12 mouse cellular contexts compared by ENCODE assay signal in genomic region chr7:143012230-143012875, GRCm38 (mm10). TPM values are rescaled to one million over a fixed set of nuclear protein-coding genes. Genes with fewer than 3 reads are reported as not detected.
DNase-seq lines count a peak whose midpoint lies in the region; ATAC-seq and TF ChIP-seq lines count a peak whose summit lies in the region.
"Had no signal": no experiment of that assay in that cellular context is flagged by ENCODE, and none has a peak within 500 bp of the region (broad histone marks: within the 10 kb centered on the region; RNA-seq: fewer than 3 reads in every experiment).

No protein-coding gene starts in this region.

- H3K27ac ChIP-seq in gastrocnemius, adult 2 months, result 0 out of 2 replicates have a peak overlapping the region, but pooled peaks have one; percentile 16
- peak overlapping the region; percentile 21; the same call in 1 of the 2 replicates for H3K27ac ChIP-seq in hindbrain, embryonic 16.5 days (ENCODE audit: low read depth, low read length)
- H3K27ac ChIP-seq: neural tube, embryonic 12.5 days had no signal

- peaks cover 93% of the 10 kb centered on the region for H3K4me1 ChIP-seq in E14TG2a.4 (replicated peaks; ENCODE audit: low read depth, low read length)
- H3K4me1 ChIP-seq in hindbrain, embryonic 16.5 days (ENCODE audit: control insufficient read depth, insufficient read depth, low read depth, low read length), result peaks cover 29% of the 10 kb centered on the region

- H3K4me2 ChIP-seq in hindbrain, embryonic 16.5 days (ENCODE audit: low read length), result no peak overlapping the region
- H3K4me2 ChIP-seq: neural tube, embryonic 12.5 days had no signal

- no peak for TF ChIP-seq CTCF in gastrocnemius, adult 2 months (IDR thresholded peaks at IDR 0.05)
- no peak for TF ChIP-seq CTCF in E14TG2a.4 (conservative IDR thresholded peaks at IDR 0.05; ENCODE audit: low read length)

- no peak overlapping the region for H3K4me3 ChIP-seq in gastrocnemius, adult 2 months
- 0 out of 2 replicates have a peak overlapping the region, but pooled peaks have one; percentile 7 for H3K4me3 ChIP-seq in E14TG2a.4 (replicated peaks; ENCODE audit: low read length)
- H3K4me3 ChIP-seq in hindbrain, embryonic 16.5 days (ENCODE audit: low read length), result no peak overlapping the region
- H3K4me3 ChIP-seq: neural tube, embryonic 12.5 days had no signal

- DNase-seq in gastrocnemius, adult 2 months, result no peak
- no peak for DNase-seq in gastrocnemius, adult 18-20 months (ENCODE audit: low spot score)
- DNase-seq in left cerebral cortex, postnatal 4 days, result peak; percentile 49
- no peak for DNase-seq in left cerebral cortex, adult 18-20 months (ENCODE audit: low spot score in 2 of 2)
- DNase-seq in left cerebral cortex, postnatal 25 days (ENCODE audit: low spot score in 2 of 2), result no peak
- DNase-seq: thymus, postnatal 14 days had no signal

- intact Hi-C loops in gastrocnemius, adult 2 months (cut with DNase I), result no loop called here
- intact Hi-C loops in left cerebral cortex, postnatal 4 days (cut with DNase I), result no loop called here
- intact Hi-C loops in left cerebral cortex, postnatal 25 days (cut with DNase I), result no loop called here

- peaks cover 14% of the 10 kb centered on the region; the same call in 1 of the 2 replicates for H3K9me3 ChIP-seq in E14TG2a.4 (ENCODE audit: low read length)
- H3K9me3 ChIP-seq in hindbrain, embryonic 16.5 days (ENCODE audit: control insufficient read depth, low read length), result no peaks in the 10 kb centered on the region
- H3K9me3 ChIP-seq: neural tube, embryonic 12.5 days had no signal

- ATAC-seq in hindbrain, embryonic 16.5 days, result no peak
- no peak for ATAC-seq in granulocyte monocyte progenitor cell, adult 5-6 weeks (replicated peaks; ENCODE audit: poor library complexity, severe bottlenecking)
- ATAC-seq: inflammation-experienced regulatory T-cells, adult 6 months had no signal

- H3K36me3 ChIP-seq in E14TG2a.4 (ENCODE audit: insufficient read depth, low read length), result no peaks in the 10 kb centered on the region
- no peaks in the 10 kb centered on the region for H3K36me3 ChIP-seq in hindbrain, embryonic 16.5 days (ENCODE audit: control insufficient read depth, insufficient read depth, low read length)
- H3K36me3 ChIP-seq: neural tube, embryonic 12.5 days had no signal

- 50% methylated on average over 5 of the region's 5 CpGs for WGBS in hindbrain, embryonic 16.5 days

- H3K27me3 ChIP-seq in E14TG2a.4 (ENCODE audit: insufficient read depth, low read length), result no peaks in the 10 kb centered on the region; the same call in 1 of the 2 replicates
- H3K27me3 ChIP-seq in hindbrain, embryonic 16.5 days (replicated peaks; ENCODE audit: control insufficient read depth, insufficient read depth, low read length), result no peaks in the 10 kb centered on the region
- H3K27me3 ChIP-seq: CH12.LX; neural tube, embryonic 12.5 days had no signal

- no peak overlapping the region for H3K9ac ChIP-seq in hindbrain, embryonic 16.5 days (ENCODE audit: low read depth, low read length)
- H3K9ac ChIP-seq: neural tube, embryonic 12.5 days had no signal

RNA-seq across cellular contexts. Expression of gene Tspan32, which starts 7.5 kb away (rescaled TPM):
- under 1 TPM; 0.23 to 0.39 TPM for total RNA-seq in gastrocnemius, adult 2 months (2021)
- under 1 TPM in 1 of 2 experiments, not detected in 1; 0.40 TPM for total RNA-seq in gastrocnemius, adult 18-20 months (2021)
- not detected for total RNA-seq in left cerebral cortex, postnatal 4 days (2021)
- under 1 TPM in 1 of 2 experiments, not detected in 1; 0.44 TPM for total RNA-seq in left cerebral cortex, adult 18-20 months (2021)
- 0.28 and 0.41 TPM in 2 replicates for polyA plus RNA-seq in hindbrain, embryonic 16.5 days (2015; fragmentation: Nextera tagmentation; extraction: Ambion mirVana)
- under 1 TPM in 1 of 2 experiments, not detected in 1; 0.23 TPM for total RNA-seq in left cerebral cortex, postnatal 25 days (2021)
- total RNA-seq in granulocyte monocyte progenitor cell, adult 5-6 weeks (2014; fragmentation: Nextera tagmentation), result 140 and 158 TPM in 2 replicates
- total RNA-seq in granulocyte monocyte progenitor cell, adult 5-6 weeks (2017), result 95.1 and 117 TPM in 2 replicates

RNA-seq across cellular contexts. Expression of gene Cd81, which starts 40.2 kb away (rescaled TPM):
- 100 to 1,000 TPM; 100 to 129 TPM for total RNA-seq in gastrocnemius, adult 2 months (2021)
- 100 to 1,000 TPM in 1 of 2 experiments, 10 to 100 TPM in 1; 97.2 to 115 TPM for total RNA-seq in gastrocnemius, adult 18-20 months (2021)
- total RNA-seq in left cerebral cortex, postnatal 4 days (2021), result 100 to 1,000 TPM; 249 to 263 TPM
- 100 to 1,000 TPM; 388 to 392 TPM for total RNA-seq in left cerebral cortex, adult 18-20 months (2021)
- 532 and 585 TPM in 2 replicates for polyA plus RNA-seq in hindbrain, embryonic 16.5 days (2015; fragmentation: Nextera tagmentation; extraction: Ambion mirVana)
- 100 to 1,000 TPM; 407 to 414 TPM for total RNA-seq in left cerebral cortex, postnatal 25 days (2021)
- 63.8 and 77.3 TPM in 2 replicates for total RNA-seq in granulocyte monocyte progenitor cell, adult 5-6 weeks (2014; fragmentation: Nextera tagmentation)
- total RNA-seq in granulocyte monocyte progenitor cell, adult 5-6 weeks (2017), result 159 and 201 TPM in 2 replicates

RNA-seq across cellular contexts. Expression of gene Ascl2, which starts 43.3 kb away (rescaled TPM):
- not detected for total RNA-seq in gastrocnemius, adult 2 months (2021)
- total RNA-seq in gastrocnemius, adult 18-20 months (2021), result not detected
- total RNA-seq in left cerebral cortex, postnatal 4 days (2021), result under 1 TPM; 0.50 to 0.62 TPM
- total RNA-seq in left cerebral cortex, adult 18-20 months (2021), result not detected
- polyA plus RNA-seq in hindbrain, embryonic 16.5 days (2015; fragmentation: Nextera tagmentation; extraction: Ambion mirVana), result 0.93 and 1.3 TPM in 2 replicates
- not detected for total RNA-seq in left cerebral cortex, postnatal 25 days (2021)
- total RNA-seq in granulocyte monocyte progenitor cell, adult 5-6 weeks (2014; fragmentation: Nextera tagmentation), result 2.0 TPM in 2 replicates
- 0.34 and 0.82 TPM in 2 replicates for total RNA-seq in granulocyte monocyte progenitor cell, adult 5-6 weeks (2017)
- total RNA-seq: CH12.LX had no signal

RNA-seq across cellular contexts. Expression of gene Tssc4, which starts 56.7 kb away (rescaled TPM):
- total RNA-seq in gastrocnemius, adult 2 months (2021), result 1 to 10 TPM; 6.6 to 8.2 TPM
- total RNA-seq in gastrocnemius, adult 18-20 months (2021), result 1 to 10 TPM; 6.7 to 8.0 TPM
- total RNA-seq in left cerebral cortex, postnatal 4 days (2021), result 10 to 100 TPM; 41.6 to 44.8 TPM
- total RNA-seq in left cerebral cortex, adult 18-20 months (2021), result 10 to 100 TPM; 37.8 to 39.6 TPM
- 97.4 and 98.7 TPM in 2 replicates for polyA plus RNA-seq in hindbrain, embryonic 16.5 days (2015; fragmentation: Nextera tagmentation; extraction: Ambion mirVana)
- 10 to 100 TPM; 40.1 to 45.4 TPM for total RNA-seq in left cerebral cortex, postnatal 25 days (2021)
- 28.1 and 62.3 TPM in 2 replicates for total RNA-seq in granulocyte monocyte progenitor cell, adult 5-6 weeks (2014; fragmentation: Nextera tagmentation)
- total RNA-seq in granulocyte monocyte progenitor cell, adult 5-6 weeks (2017), result 33.9 and 45.6 TPM in 2 replicates

Comparison
In these comparisons a context has a peak if more than half of its experiments do, and no peak if none do; other contexts are left out.
1. RNA of gene Tspan32, which starts 7.5 kb away (total RNA-seq): 95.1 to 158 TPM in granulocyte monocyte progenitor cell, adult 5-6 weeks; 0.44 TPM in left cerebral cortex, adult 18-20 months, 0.40 TPM in gastrocnemius, adult 18-20 months, 0.23 to 0.39 TPM in gastrocnemius, adult 2 months, not detected in left cerebral cortex, postnatal 4 days and 0.23 TPM in left cerebral cortex, postnatal 25 days; every median in the first group is over 10 times any median in the second.